Mouse (Mus musculus) liver, embryonic 11.5 days (tissue): Measurements from ENCODE around the gene Ap3s2. TPM values are rescaled to one million over a fixed set of nuclear protein-coding genes. Genes with fewer than 3 reads are reported as not detected.
A peak's percentile ranks its signal among the peaks of the same experiment; 100 is the strongest.

Source experiments
- ATAC-seq: fragments of 200-750 bp; cut with Nextera tagmentation; replicated peaks from 2 replicates; pipeline ENCODE4 v1.8.0; 2017; ENCODE audit warnings: moderate number of reproducible peaks, mild to moderate bottlenecking, moderate TSS enrichment, moderate library complexity; ENCODE audit not compliant: low FRiP score
- DNase-seq: peaks from one replicate; pipeline ENCODE4 v3.0.0-alpha.2; 2017; ENCODE audit warnings: low spot score
- H3K27ac ChIP-seq: fragments of 300-500 bp; sonication (generic); 2 replicates; pipeline ENCODE4 v1.5.1; 2014; ENCODE audit warnings: mild to moderate bottlenecking, low read depth, low read length, control low read depth
- H3K27me3 ChIP-seq: fragments of 300-500 bp; sonication (generic); replicated peaks from 2 replicates; pipeline ENCODE4 v1.6.1; 2014; ENCODE audit warnings: low read length, mixed read lengths; ENCODE audit not compliant: control insufficient read depth, insufficient read depth
- H3K36me3 ChIP-seq: fragments of 300-500 bp; sonication (generic); 2 replicates; pipeline ENCODE4 v1.6.1; 2014; ENCODE audit warnings: mild to moderate bottlenecking, low read length, moderate library complexity, mixed read lengths; ENCODE audit not compliant: control insufficient read depth, insufficient read depth
- H3K4me1 ChIP-seq: fragments of 300-500 bp; sonication (generic); replicated peaks from 2 replicates; pipeline ENCODE4 v1.6.1; 2014; ENCODE audit warnings: low read length, mixed read lengths; ENCODE audit not compliant: control insufficient read depth, insufficient read depth
- H3K4me2 ChIP-seq: fragments of 300-500 bp; sonication (generic); 2 replicates; pipeline ENCODE4 v1.6.1; 2014; ENCODE audit warnings: mild to moderate bottlenecking, control low read depth, moderate library complexity
- H3K4me3 ChIP-seq: fragments of 300-500 bp; sonication (generic); 2 replicates; pipeline ENCODE4 v1.5.1; 2014; ENCODE audit warnings: low read depth, low read length, control low read depth
- H3K9ac ChIP-seq: fragments of 300-500 bp; sonication (generic); 2 replicates; pipeline ENCODE4 v1.6.1; 2014; ENCODE audit warnings: low read depth, low read length, control low read depth
- H3K9me3 ChIP-seq: fragments of 300-500 bp; sonication (generic); 2 replicates; pipeline ENCODE4 v1.6.1; 2016; ENCODE audit warnings: low read length, inconsistent platforms, mixed read lengths; ENCODE audit not compliant: control insufficient read depth
- WGBS: fragments of 180-500 bp; shearing (Covaris S2); extraction: QIAGEN DNeasy Blood & Tissue Kit; methylation state at CpG from one replicate; pipeline ENCODE4 v1.1.7; 2014; 5-methylcytosine and 5-hydroxymethylcytosine counted together
- polyA plus RNA-seq: library from polyadenylated mRNA; unstranded; fragments of >200 nt; fragmentation: Nextera tagmentation; extraction: Ambion mirVana; gene quantifications from 2 replicates; pipeline ENCODE4 v1.2.1, GENCODE M21; 2014

The Ap3s2 gene
- polyA plus RNA-seq, 1 experiment from 2014 or later, result 28.7 TPM

DNA sequence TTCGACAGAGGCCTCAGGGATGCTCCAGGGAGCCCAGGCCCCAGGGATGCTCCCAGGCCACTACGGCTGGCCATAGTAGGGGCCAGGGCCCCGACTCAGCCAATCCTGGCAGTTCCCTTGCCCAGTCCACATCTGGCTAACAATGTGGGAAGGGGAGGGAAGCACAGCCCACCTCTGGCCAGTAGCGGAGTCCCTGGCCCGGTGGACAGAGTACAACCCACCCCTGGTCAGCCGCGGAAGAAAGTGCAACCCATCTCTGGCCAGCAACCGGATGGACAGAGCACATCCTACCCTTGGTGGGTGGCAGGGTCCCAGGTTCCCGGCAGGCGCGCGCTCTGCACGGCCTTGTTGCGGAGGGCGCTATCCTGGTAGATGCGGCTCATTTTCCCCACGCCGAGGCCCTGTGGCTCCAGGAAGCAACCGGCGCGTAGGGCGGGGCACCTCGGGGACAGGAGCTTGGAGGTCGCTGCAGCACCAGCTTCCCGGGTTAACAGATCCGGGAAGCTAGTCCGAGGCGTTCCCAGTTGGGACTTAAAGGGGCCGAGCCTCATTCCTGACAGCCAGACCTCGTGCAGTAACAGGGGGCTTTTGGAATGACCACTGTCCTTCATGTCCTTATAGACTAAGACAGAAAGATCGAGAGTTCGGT, 14.5 kb upstream of the Ap3s2 start, which contains the start of gene Arpin:
Arpin (minus strand) TSS at position 498 of the 649 bp plus-strand sequence.
- H3K36me3 ChIP-seq, result no peaks in the 10 kb centered on the region
- H3K9me3 ChIP-seq, result no peaks in the 10 kb centered on the region
- no peak within 1 kb of the TSS; the same call in 1 of the 2 replicates for H3K27ac ChIP-seq
- peak; percentile 58 for ATAC-seq
- peak within 1 kb of the TSS; percentile 50 for H3K4me3 ChIP-seq
- H3K4me1 ChIP-seq, result no peaks in the 10 kb centered on the region
- peak within 1 kb of the TSS; percentile 64 for H3K4me2 ChIP-seq
- H3K27me3 ChIP-seq, result peaks cover 12% of the 10 kb centered on the region
- 4% methylated on average over 32 of the region's 32 CpGs for WGBS
- peak within 1 kb of the TSS; percentile 62 for H3K9ac ChIP-seq
- DNase-seq, result peak; percentile 55

DNA sequence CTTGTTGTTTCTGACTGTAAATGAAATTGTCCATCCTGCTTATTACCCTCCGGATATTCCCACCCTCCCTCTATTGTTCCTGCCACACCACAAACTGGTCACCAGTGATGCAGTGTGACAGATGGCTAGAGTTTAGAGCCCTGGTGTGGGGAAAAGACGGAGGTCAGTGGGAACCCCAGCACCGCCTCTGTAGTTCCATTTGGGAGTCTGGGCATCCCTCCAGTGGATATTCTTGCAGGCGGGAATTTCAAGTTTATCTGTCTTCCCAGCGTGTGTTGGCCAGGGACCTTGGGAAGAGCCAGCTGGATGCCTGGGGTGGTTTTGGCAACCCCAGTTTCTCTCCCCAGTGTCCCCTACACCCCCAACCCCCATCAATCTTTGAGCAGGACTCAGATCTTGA, 14.0 kb upstream of the Ap3s2 start:
- Histone ChIP-seq H3K4me1 (no peaks in the 10 kb centered on the region), H3K9ac (peak overlapping the region; percentile 62), H3K27me3 (peaks cover 12% of the 10 kb centered on the region), H3K4me2 (peak overlapping the region; percentile 64), H3K4me3 (peak overlapping the region; percentile 50), H3K27ac (no peak overlapping the region; the same call in 1 of the 2 replicates), H3K9me3 (no peaks in the 10 kb centered on the region), H3K36me3 (no peaks in the 10 kb centered on the region)
- DNase-seq (no peak), ATAC-seq (no peak)
- WGBS, result 56% methylated on average over 5 of the region's 5 CpGs

DNA sequence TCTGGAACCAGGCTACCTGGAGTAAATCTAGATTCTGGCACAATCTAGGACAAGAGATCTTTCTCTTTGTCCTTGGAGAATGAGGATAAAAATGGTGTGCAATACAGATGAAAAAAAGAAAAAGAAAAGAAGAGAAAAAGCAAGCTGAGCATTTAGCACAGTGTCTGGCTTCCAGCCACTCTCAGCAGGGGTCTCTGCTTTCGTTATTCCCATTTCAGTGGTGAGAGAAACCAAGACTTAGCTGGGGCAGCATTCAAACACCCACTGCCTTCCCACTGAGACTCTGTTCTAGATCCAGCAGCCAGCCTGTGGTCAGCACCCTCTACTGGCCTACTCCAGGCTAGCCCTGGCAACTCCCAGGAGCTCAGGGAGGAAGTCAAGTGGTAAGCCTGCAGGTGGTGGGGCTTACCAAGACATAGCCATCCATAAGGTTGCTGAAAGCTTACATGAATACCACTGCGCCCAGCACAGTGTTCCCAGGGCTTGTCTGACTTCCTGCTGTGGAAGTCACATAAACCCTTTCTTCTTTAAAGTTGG, 8.1 kb upstream of the Ap3s2 start:
- Histone ChIP-seq H3K4me2 (no peak overlapping the region), H3K9ac (no peak overlapping the region), H3K27me3 (no peaks in the 10 kb centered on the region), H3K36me3 (no peaks in the 10 kb centered on the region), H3K4me1 (no peaks in the 10 kb centered on the region), H3K4me3 (no peak overlapping the region), H3K9me3 (no peaks in the 10 kb centered on the region), H3K27ac (no peak overlapping the region)
- DNase-seq, result no peak
- no peak for ATAC-seq
- WGBS, result 67% methylated on average over 2 of the region's 2 CpGs

DNA sequence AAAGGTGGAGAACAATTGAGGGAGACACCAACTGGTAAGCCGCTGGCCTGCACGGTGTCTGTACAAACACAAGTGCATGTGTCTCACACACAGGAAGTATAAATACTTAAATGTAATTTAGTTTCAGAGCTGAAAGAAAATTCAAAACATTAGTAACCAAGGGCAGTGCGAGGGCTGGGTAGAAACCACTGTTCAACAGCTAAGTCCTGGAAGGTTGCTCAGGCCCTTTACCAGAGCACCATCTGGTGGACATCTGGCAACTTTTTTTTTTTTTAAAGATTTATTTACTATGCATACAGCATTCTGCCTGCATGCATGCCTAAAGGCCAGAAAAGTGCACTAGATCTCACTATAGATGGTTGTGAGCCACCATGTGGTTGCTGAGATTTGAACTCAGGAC, 5.9 kb downstream of the Ap3s2 start:
- no peak overlapping the region for H3K4me2 ChIP-seq
- ATAC-seq (no peak), DNase-seq (no peak)
- no peak overlapping the region for H3K9ac ChIP-seq
- no peaks in the 10 kb centered on the region for H3K27me3 ChIP-seq
- H3K9me3 ChIP-seq, result no peaks in the 10 kb centered on the region
- no peak overlapping the region for H3K4me3 ChIP-seq
- H3K36me3 ChIP-seq, result peaks cover 5% of the 10 kb centered on the region; the same call in 1 of the 2 replicates
- 78% methylated on average over 3 of the region's 3 CpGs for WGBS
- H3K4me1 ChIP-seq, result 0 out of 2 replicates have a peak, but pooled peaks cover under 1% of the 10 kb centered on the region
- no peak overlapping the region for H3K27ac ChIP-seq

DNA sequence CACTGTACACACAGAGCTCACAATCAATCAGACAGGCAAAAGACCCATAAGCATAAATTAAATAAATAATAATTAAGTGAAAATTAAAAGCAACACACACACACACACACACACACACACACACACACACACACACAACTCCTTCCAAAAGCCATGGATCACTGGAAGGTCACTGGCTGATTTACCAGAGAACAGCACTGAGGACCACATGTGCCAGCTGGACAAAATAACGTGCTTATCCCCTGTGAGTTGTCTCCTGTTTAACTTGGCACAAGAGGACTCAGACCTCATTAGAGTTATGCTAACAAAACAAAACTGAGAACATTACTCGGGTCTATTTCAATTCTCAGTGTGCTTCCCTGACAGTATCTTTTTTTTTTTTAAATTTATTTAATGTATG, 13.1 kb downstream of the Ap3s2 start:
- no peak overlapping the region for H3K9ac ChIP-seq
- no peak overlapping the region for H3K4me3 ChIP-seq
- H3K27ac ChIP-seq, result no peak overlapping the region
- H3K9me3 ChIP-seq, result no peaks in the 10 kb centered on the region
- ATAC-seq, result no peak
- H3K36me3 ChIP-seq, result peaks cover 10% of the 10 kb centered on the region
- H3K4me2 ChIP-seq, result no peak overlapping the region
- H3K27me3 ChIP-seq, result no peaks in the 10 kb centered on the region
- H3K4me1 ChIP-seq, result peaks cover 3% of the 10 kb centered on the region; the same call in 1 of the 2 replicates
- DNase-seq, result no peak
- WGBS, result 79% methylated on average over 2 of the region's 2 CpGs

DNA sequence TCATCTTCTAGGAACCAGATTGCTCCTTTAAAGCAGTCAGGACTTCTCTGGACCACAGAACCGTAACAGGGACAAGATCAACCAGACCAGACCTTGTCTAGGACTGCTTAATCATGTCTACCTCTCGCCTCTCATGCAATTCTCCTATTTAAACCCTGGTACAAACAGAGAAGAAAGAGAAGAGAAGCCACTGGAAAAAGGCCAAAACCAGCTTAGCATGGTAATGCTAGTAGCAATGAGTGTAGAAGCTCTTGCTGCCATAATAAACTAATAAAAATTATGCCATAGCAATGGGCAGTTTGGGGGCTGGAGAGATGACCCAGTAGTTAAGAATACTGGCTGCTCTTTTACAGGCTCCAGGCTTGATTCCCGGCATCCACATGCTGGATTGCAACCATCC, 13.5 kb downstream of the Ap3s2 start:
- Histone ChIP-seq H3K9me3 (no peaks in the 10 kb centered on the region), H3K4me1 (peaks cover 3% of the 10 kb centered on the region; the same call in 1 of the 2 replicates), H3K4me3 (no peak overlapping the region), H3K4me2 (no peak overlapping the region), H3K27me3 (no peaks in the 10 kb centered on the region), H3K9ac (no peak overlapping the region), H3K27ac (no peak overlapping the region), H3K36me3 (peaks cover 11% of the 10 kb centered on the region)
- DNase-seq (no peak), ATAC-seq (no peak)
- WGBS, result 85% methylated on average over 3 of the region's 3 CpGs

DNA sequence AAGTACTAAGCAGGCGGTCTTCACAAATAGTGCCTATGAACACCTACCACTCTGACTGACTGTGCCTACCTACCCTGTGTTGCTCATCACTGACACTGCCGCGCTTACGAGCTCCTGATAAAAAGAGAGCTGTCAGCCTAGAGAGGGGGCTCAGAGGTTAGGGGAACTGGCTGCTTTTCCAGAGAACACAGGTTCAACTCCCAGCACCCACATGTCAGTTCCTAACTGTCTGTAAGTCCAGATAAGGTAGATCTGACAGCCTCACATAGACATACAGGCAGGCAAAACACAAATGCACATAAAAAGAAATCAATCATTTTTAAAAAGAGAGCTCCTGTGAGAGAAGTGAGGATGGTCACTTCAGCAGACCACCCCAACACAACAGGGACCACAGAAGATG, 15.3 kb downstream of the Ap3s2 start:
- Histone ChIP-seq H3K4me2 (no peak overlapping the region), H3K27me3 (no peaks in the 10 kb centered on the region), H3K4me1 (peaks cover 3% of the 10 kb centered on the region; the same call in 1 of the 2 replicates), H3K36me3 (peaks cover 11% of the 10 kb centered on the region), H3K9me3 (no peaks in the 10 kb centered on the region), H3K4me3 (no peak overlapping the region), H3K27ac (no peak overlapping the region), H3K9ac (no peak overlapping the region)
- 0 out of 2 replicates have a peak, but pooled peaks have one; percentile 39 for ATAC-seq
- WGBS, result 80% methylated on average over 4 of the region's 4 CpGs
- DNase-seq, result no peak

DNA sequence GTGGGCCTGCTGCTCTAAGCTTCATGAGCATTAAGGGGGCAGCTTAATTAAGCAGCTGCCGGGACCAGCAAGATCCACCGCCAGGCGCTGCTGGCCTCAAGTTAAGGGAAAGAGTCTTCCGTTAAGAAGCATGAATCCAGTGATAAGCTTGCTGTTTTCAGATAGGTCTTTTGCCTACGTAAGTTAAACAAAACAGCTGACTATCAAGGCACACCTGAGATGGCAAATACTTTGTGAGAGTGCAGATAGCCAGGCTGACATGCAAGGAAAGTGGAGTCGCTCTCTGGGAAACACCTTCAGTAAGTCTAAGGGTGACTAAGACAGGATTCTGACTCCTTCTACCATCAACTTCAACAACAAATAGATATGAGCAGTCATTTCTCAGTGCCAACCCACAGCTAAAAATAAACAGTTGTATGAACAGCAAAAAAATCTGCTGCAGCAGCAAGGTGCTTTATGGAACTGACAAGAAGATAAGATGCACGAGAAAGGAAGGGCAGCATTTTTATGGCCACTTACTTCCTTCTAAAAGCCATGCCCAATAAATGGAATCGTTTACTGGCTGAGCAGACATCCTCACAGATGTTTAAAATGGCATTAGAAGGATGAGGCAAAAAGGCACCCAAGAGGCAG, 17.2 kb downstream of the Ap3s2 start:
- no peaks in the 10 kb centered on the region for H3K9me3 ChIP-seq
- H3K27ac ChIP-seq, result no peak overlapping the region
- peaks cover 4% of the 10 kb centered on the region; the same call in 1 of the 2 replicates for H3K36me3 ChIP-seq
- H3K4me1 ChIP-seq, result peaks cover 3% of the 10 kb centered on the region; the same call in 1 of the 2 replicates
- DNase-seq (no peak), ATAC-seq (peak; percentile 47)
- 59% methylated on average over 8 of the region's 8 CpGs for WGBS
- 0 out of 2 replicates have a peak overlapping the region, but pooled peaks have one; percentile 20 for H3K9ac ChIP-seq
- H3K27me3 ChIP-seq, result no peaks in the 10 kb centered on the region
- H3K4me2 ChIP-seq, result no peak overlapping the region
- no peak overlapping the region for H3K4me3 ChIP-seq
